Mouse (Mus musculus) hematopoietic stem cell, adult 5-6 weeks (primary cell): ENCODE data around the gene Cacna1c. TPM values are rescaled to one million over a fixed set of nuclear protein-coding genes. Genes with fewer than 3 reads are reported as not detected.

Experiments used
- ATAC-seq, 2 experiments: fragments of 125-278 bp in 1 of 2; replicated peaks in 1 of 2; 2 replicates each; pipeline ENCODE4 v1.8.0; 2016 to 2017; ENCODE audit warnings: inconsistent platforms in 2 of 2, mild to moderate bottlenecking in 2 of 2, moderate number of reproducible peaks in 2 of 2, low read depth in 1 of 2, moderate TSS enrichment in 1 of 2; ENCODE audit not compliant: low FRiP score in 2 of 2, poor library complexity in 2 of 2, severe bottlenecking in 2 of 2, insufficient read depth in 1 of 2, low TSS enrichment in 1 of 2
- total RNA-seq: library from RNA; stranded (forward); fragments of 172-1452, 232-1000 nt; gene quantifications from 2 replicates; pipeline ENCODE4 v1.2.3, GENCODE M21; 2017

Gene Cacna1c
- total RNA-seq, 1 experiment from 2014 or later: not detected

GRCm38 (mm10) chr6:118756511-118756910, 439.7 kb downstream of the Cacna1c start:
- ATAC-seq: no peak

- ATAC-seq: no peak
Measured at GRCm38 (mm10) chr6:118755768-118756167, 440.4 kb downstream of the Cacna1c start.

GRCm38 (mm10) chr6:118754439-118754838, 441.8 kb downstream of the Cacna1c start:
- no peak for ATAC-seq

GRCm38 (mm10) chr6:118753787-118754186, 442.4 kb downstream of the Cacna1c start:
- no peak for ATAC-seq

- ATAC-seq: no peak
Measured at GRCm38 (mm10) chr6:118753064-118753463, 443.2 kb downstream of the Cacna1c start.

GRCm38 (mm10) chr6:118749285-118749684, 446.9 kb downstream of the Cacna1c start:
- ATAC-seq: no peak

- no peak for ATAC-seq
Measured at GRCm38 (mm10) chr6:118742701-118743100, 453.5 kb downstream of the Cacna1c start.

- no peak for ATAC-seq
Measured at GRCm38 (mm10) chr6:118741841-118742240, 454.4 kb downstream of the Cacna1c start.

GRCm38 (mm10) chr6:118739961-118740599, 456.1 kb downstream of the Cacna1c start:
- no peak for ATAC-seq

GRCm38 (mm10) chr6:118739344-118739743, 456.9 kb downstream of the Cacna1c start:
- no peak for ATAC-seq

GRCm38 (mm10) chr6:118738656-118739055, 457.6 kb downstream of the Cacna1c start:
- no peak for ATAC-seq

- no peak for ATAC-seq
Measured at GRCm38 (mm10) chr6:118737078-118737477, 459.1 kb downstream of the Cacna1c start.

GRCm38 (mm10) chr6:118736491-118736890, 459.7 kb downstream of the Cacna1c start:
- no peak for ATAC-seq

- no peak for ATAC-seq
Measured at GRCm38 (mm10) chr6:118735145-118735544, 461.1 kb downstream of the Cacna1c start.

- no peak for ATAC-seq
Measured at GRCm38 (mm10) chr6:118731937-118732336, 464.3 kb downstream of the Cacna1c start.

- no peak for ATAC-seq
Measured at GRCm38 (mm10) chr6:118724908-118725307, 471.3 kb downstream of the Cacna1c start.

GRCm38 (mm10) chr6:118724388-118724787, 471.8 kb downstream of the Cacna1c start:
- ATAC-seq: no peak

GRCm38 (mm10) chr6:118722336-118722735, 473.9 kb downstream of the Cacna1c start:
- ATAC-seq: no peak

GRCm38 (mm10) chr6:118719486-118719885, 476.7 kb downstream of the Cacna1c start:
- ATAC-seq: no peak
